Mouse (Mus musculus) layer of hippocampus, adult 8-10 months (tissue): ENCODE data around the gene Slc39a9. TPM values are rescaled to one million over a fixed set of nuclear protein-coding genes. Genes with fewer than 3 reads are reported as not detected.

ENCODE experiments used
- DNase-seq, 2 experiments: peaks; one replicate each; pipeline ENCODE4 v3.0.0; 2022; ENCODE audit warnings: low spot score in 2 of 2
- total RNA-seq, 4 experiments: library from RNA; stranded (reverse); gene quantifications; 2 replicates each; pipeline ENCODE4 v1.2.4; 2022

Gene Slc39a9
- 10 to 100 TPM; 35.0 to 43.0 (median 38.3) TPM for total RNA-seq

DNA sequence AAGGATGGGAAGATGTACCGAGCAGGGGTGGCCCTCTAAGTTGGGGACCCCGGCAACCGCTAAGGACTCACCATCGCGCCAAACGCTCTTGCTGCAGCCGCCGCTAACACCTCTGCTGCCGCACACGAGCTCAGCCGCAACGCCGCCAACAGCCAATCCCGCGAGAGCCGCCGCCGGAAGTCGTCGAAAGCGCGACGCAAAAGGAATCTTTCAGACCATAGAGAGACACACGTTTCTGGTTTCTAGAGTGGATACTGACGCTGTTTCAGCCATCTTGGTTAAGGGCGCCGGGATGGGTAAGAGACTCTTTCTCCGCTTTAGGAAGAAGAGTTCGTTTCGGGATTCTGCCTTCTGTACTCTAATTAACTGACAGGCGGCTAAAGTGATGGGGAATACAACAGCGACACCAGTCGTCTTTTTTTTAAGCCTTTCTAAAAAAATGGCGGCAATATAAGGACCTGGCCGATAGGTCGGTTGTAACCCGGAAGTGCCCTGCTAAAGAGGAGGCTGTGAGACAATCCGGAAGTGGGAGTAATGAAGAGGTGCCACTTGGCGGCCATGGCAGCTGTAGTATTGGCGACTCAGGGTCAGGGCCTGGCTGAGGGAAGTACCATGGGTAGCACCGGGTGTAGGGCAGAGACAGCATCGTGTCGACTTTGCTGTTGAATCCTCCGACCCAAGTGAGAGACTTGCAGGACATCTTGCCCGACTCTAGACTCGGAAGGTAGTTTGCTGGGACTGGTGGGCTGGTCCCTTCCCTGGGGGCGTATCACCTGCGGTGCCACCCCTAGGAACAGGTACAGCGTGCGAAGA, at the start of gene Slc39a9, which contains the start of gene Erh:
Slc39a9 (plus strand) TSS at position 191 of the 813 bp plus-strand sequence.
Erh (minus strand) TSS at position 649 of the 813 bp plus-strand sequence.
- peak; percentile 92 to 94 for DNase-seq

DNA sequence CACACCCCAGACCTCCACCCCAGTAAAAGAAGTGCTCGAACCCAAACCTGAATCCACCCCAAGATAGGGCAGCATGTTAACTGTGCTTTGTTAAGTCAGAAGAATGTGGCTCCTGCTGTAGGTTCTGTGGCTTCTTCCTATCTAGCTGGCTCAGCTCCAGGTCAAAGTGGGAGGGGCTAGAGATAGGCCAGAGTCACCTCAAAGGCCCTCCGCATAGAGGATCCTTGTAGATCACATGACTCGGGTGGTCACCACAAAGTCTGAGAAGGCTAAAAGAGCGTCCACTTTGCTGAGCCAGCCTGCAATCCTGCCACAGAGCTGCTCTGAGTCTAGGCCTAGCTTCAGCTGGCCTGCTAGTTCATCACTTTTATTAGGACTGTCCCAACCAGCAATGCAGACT, 49.5 kb upstream of the Slc39a9 start:
- DNase-seq: no peak

DNA sequence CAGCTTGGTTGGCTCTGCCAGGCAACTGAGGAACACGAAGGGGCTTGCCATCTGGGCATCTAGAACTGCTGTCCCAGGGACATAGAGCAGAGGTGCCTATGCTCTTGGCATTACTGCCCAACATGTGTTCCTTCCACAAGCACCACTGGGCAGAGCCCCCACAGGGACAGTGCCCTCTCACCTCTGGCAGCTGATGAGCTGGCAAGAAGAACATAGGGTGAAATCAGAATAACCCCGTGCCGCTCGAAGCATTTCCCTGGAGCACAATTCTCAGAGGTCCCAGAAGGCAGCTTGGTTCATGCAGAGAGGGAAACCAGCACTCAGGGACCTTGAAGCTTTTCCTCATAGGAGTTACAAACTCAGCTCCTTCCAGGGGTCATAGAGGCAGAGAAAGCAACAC, 48.9 kb upstream of the Slc39a9 start:
- DNase-seq: no peak

DNA sequence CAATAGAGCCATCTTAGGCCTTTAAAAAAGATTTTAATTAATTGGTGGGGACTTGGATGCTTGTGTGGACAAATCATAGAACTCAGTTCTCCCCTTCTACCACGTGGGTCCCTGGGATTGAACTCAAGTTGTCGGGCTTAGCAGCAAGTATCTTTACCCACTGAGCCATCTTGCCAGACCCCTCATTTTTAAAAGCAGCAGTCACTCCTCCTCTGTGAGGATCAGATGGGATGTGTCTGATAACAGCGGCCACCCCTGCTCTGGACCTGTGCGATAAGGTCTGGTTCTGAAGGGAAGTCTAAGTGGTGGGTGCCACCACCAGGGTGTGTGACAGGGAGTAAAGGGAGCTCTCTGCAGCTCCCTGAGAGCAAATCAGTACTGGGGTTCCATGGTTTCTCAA, 48.1 kb upstream of the Slc39a9 start:
- DNase-seq: no peak

DNA sequence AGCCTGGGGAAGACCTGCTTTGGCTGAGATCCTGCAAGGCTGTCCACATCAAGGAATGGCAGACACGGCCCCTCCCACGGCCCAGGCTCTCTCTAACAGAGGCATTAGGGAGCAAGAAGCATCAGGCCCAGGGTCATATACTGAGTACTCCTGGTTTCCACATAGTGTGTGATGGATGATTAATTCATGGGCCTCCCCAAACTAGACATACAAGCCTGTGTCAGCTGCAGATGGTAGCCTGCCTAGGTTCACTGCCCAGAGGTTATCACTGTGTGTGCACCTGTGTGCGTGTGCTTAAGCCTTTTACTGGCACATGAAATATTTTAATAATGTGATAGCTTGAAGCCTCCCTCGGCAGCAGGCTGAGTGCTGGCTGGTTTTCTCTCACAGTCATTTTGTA, 47.7 kb upstream of the Slc39a9 start:
- no peak for DNase-seq

DNA sequence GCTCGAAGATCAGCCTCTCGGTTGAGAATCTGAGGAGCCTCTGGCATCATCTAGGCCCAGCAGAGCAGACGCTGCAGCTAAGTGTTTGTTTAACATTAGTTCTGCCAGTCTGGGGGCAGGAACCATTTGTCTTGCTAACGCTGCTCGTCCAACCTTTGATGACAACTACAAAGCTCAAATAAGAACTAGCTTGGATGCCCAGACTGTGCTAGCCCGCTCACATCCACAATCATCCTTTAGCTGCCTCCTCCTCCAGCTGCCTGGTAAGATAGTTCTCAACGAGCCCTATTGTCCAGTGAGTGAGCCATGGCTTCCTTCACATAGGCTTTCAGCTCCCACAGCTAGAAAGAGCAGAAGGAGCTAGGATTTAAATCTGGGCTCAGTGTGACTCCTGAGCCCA, 45.4 kb upstream of the Slc39a9 start:
- peak in 1 of 2 experiments; percentile 29 for DNase-seq

DNA sequence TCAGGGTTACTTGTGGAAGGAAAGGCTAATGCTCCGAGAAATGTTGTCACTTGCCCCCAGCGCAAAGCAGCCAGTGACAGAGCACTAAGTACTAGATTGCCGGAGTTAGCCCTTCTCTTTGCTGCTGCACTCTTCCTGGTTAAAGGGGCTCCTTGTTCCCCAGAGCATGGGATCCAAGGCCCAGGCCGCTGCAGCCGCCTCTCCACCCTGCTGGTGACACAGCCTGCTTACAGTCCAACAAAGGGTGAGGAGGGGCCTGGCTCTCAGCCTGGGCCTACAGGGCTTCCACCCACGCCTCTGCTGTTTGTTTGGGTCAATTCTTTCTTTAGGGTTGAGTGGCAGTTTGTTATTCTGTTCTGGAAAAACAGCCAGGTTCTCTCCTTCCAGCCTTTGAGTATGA, 44.9 kb upstream of the Slc39a9 start:
- DNase-seq: peak; percentile 67 to 77

DNA sequence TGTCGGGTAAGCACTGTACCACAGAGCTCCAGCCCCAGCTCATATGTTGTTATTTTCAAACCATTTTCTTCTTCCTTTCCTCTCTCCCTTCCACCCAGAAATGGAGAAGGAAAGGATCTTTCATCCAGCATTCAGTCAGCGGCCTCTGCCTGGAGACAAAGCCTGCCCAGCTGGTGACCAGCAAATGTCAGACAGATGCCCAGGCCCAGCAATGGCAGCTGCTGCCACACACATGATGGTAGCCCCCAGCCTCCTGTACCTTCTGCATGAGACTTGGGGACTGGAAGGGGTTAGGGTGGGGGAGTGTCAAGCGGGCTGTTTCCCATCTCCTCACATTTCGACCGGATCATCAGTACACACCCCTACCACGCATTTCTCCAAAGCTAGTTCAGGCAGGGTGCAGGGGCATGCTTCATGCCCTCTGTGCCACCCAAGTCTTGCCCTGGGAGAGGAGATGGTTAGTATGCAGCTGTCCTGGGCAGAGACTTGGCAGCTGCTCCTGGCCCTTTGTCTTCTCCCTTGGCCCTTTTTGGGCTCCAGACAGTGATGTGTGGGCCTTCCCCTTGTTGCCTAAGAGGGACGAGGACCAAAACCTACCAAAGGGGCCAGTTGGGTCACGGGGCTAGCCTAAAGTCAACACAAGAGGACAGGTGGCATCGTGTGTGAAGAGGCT, 42.0 kb upstream of the Slc39a9 start:
- no peak for DNase-seq

DNA sequence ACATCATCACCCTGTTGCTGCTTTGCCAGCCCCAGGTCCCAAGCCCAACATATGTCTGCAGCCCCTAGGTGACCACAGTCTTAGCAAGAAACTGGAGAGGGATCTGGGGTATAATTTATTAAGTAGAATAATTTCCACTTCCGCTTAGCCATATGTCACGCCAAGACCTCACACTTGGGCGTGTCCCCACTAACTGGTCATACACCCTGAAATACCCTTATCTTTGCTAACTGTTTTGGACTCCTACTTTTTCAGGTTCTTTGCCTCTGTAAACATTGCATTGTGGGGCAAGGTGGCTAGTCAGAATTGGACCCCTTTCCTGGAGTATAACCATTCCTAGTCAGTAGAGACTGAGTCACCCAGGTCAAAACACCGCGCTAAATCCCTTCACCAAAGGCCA, 41.3 kb upstream of the Slc39a9 start:
- DNase-seq: no peak

DNA sequence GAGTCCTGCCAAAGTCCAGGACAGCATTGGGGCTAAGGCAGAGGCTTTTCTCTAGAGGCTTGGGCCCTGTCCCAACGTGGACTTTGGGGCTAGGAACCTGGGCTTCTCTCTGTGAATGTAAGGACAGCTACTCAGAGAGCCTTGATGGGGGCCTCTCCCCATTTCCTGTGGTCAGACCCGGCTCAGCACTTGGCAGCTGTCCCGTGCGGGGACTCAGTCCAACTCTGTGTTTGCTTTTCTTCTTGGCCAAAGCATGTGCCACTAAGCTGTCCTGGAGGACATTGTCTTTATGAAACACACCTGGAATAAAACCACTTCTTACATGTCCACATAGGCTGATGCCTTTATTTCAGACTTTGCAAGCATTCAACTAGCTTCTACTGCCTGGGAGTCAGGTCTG, 40.1 kb upstream of the Slc39a9 start:
- no peak for DNase-seq

DNA sequence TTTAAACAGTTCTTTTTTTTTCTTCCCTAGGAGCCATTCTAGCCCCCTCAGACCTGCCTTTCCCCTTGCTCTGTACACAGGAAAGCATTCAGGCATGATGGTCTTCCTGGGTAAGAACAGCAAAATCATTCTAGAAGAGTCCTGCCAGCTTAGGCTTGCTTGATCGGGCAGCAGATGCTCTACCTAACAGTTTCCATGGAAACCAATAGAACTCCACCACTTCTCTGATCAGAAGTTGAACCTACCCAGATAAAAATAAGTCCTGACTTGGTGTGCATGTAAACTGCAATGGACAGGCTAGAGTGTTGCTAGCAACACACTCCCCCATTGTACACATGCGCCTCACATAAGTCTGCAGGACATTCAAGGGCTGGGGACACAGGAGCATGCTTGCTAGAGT, 39.5 kb upstream of the Slc39a9 start:
- peak in 1 of 2 experiments; percentile 45 for DNase-seq

DNA sequence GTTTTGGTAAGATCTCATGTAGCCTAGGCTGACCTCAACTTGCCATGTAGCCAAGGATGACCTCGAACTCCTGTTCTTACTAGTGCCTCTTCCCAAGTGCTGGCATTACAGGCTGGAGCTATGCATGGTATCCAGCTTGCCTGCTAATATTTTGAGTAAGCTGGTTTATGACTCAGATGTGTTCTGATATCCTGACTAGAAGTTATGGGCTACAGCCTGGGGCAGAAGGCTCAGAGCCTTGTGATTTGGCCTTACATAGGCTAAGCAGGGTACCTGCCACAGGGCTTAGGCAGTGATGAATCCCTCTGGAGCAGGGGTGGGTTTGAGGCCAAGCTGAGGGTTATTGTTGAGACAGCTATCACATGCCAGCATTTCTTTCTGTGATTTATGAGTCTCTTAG, 35.1 kb upstream of the Slc39a9 start:
- DNase-seq: no peak

DNA sequence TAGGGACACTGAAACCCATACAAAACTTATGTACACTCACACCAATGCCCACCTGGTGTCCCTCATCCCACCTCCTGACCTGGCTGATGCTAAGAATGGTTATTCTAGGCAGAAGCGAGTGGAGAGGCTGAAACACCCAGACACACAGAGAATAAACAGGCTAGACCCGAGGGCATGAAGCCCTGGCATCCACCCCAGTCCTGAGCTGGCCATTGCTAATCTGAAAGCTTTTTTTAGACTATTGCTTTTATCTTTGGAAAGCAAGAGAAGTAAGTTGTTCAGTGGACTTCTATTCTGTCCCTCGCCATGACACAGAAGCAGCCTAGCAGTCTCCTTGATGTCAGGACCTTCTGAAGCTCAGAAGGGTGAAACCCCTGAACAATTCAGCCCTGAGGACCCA, 33.8 kb upstream of the Slc39a9 start:
- DNase-seq: no peak

DNA sequence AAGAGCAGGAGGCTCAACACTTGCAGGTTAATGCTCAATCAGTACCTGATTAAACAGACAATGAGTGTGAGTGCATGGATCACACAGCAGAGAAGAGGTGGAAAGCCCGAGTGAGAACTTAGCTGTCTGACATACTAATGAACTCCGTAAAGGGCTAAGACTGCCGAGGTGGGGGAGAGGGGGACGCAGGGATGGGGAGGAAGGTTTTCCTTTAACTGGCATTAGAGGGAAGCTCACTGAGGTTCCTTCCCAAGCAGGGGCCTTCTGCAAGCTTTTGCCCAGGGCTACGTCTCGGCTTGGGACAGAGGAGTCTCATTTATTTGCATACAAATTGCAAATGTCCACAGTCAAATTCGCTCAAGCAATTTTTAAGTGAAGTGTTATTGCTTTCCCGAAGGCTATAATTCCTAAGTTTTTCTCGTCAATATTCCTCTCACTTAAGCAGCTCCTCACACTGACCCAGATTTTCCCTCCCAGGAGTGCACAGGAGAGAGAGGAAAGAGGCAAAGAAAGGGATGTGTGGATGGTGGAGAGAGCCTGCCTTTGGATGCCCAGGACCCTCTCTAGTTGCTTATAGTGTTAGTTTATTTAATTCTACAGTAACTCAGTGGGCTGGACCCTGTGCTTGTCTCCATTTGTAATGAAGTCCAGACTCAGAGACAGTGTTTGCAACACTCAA, 31.4 kb upstream of the Slc39a9 start:
- DNase-seq: no peak

DNA sequence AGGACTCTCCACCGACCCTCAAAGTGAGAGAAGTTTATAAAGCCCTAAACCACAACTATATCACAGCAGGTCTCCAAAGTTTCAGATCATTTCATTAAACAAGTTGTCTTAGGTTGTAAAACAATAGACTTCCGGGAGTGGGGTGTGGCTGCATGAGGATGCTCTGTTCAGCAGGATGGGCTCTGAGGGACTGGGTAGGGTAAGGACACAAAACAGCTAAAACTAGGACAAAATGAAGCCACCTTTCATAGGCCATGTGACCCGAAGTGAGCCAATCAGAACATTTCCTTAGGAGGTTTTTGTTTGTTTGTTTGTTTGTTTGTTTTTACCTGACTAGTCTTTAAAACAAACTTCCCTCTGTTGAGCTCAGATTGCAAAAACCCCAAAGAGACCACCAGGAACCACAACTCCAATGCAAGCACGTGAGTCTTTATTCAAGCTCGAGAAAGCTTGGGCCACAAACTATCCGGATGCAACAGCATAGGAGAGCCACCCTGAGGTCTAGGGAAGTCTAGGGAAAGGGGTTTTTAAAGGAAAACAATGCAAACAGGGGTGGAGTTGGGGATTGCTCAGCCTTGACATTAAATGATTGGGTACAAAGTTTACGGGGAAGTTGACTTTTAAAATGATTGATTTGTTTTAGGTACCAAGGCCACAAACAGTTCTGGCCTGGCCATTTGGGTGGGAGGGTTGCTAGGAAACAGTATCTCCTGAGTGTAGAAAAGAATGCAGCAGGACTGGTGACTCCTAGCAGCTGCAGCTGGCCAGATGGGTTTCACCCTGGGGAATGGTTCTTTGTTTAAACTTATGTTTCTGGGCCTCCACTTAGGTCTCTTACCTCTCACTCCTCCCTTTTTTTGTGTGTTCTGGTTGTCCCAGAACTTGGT, 28.1 kb upstream of the Slc39a9 start:
- no peak for DNase-seq

DNA sequence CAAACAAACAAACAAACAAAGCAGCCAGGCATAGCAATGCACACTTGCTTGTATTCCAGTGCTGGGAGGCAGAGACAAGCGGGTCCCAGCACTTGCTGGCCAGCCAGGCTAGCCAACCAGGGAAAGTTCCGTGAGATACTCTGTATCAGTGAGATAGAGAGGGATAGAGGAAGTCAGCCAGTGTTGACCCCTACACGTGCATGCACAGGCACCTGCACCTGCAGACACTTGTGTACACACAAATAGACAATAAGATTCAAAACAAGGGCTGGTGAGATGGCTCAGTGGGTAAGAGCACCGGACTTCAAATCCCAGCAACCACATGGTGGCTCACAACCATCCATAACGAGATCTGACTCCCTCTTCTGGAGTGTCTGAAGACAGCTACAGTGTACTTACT, 23.2 kb upstream of the Slc39a9 start:
- DNase-seq: no peak

DNA sequence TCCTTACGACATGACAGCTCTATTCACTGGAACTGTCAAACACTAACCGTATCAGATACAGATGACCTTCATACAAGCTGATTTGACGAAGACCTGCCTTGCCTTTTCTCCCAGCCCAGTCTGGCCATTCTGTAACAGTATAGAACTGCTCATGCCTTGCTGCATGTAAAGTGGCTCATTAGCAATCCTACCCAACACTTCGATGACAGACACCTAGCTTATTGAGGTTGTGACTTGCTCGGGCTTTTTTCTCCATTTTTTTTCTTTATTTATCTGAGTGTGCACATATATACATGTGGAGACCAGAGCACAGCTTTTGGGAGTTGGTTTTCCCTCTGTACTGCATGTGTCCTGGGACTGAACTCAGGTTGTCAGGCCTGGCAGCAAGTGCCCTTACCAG, 11.9 kb upstream of the Slc39a9 start:
- DNase-seq: no peak

DNA sequence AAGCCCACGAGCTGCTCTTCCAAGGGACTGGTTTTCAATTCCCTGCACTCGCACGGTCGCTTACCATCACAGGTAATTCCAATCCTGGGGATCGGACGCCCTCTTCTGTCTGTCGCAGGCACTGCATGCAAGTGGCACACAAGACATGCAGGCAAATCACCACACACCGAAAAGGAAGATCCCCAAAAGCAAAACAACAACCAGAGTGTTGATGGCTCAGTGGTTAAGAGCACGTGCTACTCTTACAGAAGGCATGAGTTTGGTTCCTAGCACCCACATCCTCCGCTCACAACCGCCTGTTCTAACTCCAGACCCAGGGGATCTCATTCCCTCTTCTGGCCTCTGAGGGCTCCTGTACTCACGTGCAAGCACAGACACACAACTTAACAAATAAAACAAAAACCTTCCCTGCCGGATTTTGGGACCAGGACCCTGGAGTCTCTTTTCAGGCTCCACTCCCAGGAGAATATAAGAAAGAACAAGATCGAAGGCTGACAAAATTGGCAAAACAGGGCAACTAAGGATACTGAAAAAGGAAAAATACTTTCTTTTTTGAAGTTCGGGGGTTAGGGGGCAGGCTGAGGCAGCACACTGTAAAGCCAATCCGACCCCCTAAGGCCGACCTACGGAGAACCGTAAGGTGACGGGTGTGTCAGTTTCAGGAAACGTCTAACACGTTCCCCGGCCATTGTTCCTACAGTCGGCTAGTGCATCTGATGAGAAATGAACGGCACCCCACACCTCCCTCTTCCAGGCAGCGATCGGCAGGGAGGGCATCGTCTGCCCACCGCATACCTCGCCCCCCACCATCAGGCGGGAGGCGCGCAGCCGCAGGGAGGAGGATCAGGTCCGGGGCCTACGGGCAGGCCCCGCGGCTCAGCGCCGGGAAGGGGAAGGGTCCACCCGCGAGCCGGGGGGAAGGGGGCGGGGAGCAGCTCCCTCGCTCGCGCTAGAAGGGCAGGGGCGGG, 674 bp upstream of the Slc39a9 start:
- DNase-seq: peak; percentile 25 to 35

DNA sequence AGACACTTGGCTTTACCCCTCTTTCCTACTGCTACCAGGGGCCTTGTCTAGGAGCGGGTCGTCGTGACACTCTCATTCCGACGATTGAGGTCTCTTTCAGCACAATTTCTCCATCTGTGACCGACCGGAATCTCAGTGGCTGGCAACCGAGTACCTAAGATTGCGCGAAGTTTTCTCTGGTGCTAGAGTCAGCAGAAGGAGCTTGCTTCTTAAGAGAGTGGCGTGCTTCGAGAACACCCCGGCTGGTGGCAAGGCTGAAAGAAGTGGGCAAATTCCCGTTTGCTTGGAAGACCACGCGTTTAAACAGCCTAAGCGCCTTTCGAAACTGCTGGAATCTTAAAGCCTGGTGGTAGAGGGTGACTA, 804 bp downstream of the Slc39a9 start:
- no peak for DNase-seq

DNA sequence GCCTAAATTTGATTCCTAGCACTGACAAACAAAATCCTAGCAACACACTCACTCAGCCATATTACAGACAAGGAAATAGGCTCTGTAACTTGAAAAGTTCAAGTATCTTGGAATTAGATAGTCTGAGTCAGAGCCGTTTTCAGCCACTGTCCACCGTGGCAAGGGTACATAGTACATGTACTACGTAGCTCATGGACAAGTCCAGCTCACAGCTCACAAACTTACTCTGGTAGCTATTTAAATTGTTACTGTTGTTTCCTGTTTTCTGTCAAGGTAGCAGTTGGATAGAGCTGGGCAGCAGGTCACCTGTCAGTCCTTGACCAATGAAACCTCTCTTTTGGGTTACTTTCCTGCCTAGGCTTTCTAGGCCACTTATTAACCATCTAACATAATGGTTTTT, 2.7 kb downstream of the Slc39a9 start:
- DNase-seq: no peak
